Mouse (Mus musculus) stomach, postnatal 0 days (tissue): ENCODE results near the gene Olfr71. TPM values are rescaled to one million over a fixed set of nuclear protein-coding genes. Genes with fewer than 3 reads are reported as not detected.

ENCODE experiments used
- ATAC-seq: fragments of 200-750 bp; cut with Nextera tagmentation; 2 replicates; pipeline ENCODE4 v1.8.0; 2017; ENCODE audit not compliant: low FRiP score, low TSS enrichment
- DNase-seq: peaks from one replicate; pipeline ENCODE4 v3.0.0-alpha.2; 2016; ENCODE audit warnings: low spot score
- H3K27ac ChIP-seq: fragments of 300-500 bp; sonication (generic); replicated peaks from 2 replicates; pipeline ENCODE4 v1.5.1; 2014; ENCODE audit warnings: mild to moderate bottlenecking, control low read depth
- H3K27me3 ChIP-seq: fragments of 300-500 bp; sonication (generic); 2 replicates; pipeline ENCODE4 v1.6.1; 2014; ENCODE audit warnings: low read length; ENCODE audit not compliant: control insufficient read depth, insufficient read depth
- H3K36me3 ChIP-seq: fragments of 300-500 bp; sonication (generic); 2 replicates; pipeline ENCODE4 v1.6.1; 2014; ENCODE audit warnings: low read length, mixed read lengths; ENCODE audit not compliant: control insufficient read depth, insufficient read depth
- H3K4me1 ChIP-seq: fragments of 300-500 bp; sonication (generic); replicated peaks from 2 replicates; pipeline ENCODE4 v1.6.1; 2014; ENCODE audit warnings: antibody characterized with exemption; ENCODE audit not compliant: control insufficient read depth, insufficient read depth
- H3K4me2 ChIP-seq: fragments of 300-500 bp; sonication (generic); replicated peaks from 2 replicates; pipeline ENCODE4 v1.6.1; 2014; ENCODE audit warnings: low read depth, mild to moderate bottlenecking, control low read depth, moderate library complexity
- H3K4me3 ChIP-seq: fragments of 300-500 bp; sonication (generic); 2 replicates; pipeline ENCODE4 v1.5.1; 2014; ENCODE audit warnings: low read depth, low read length, control low read depth
- H3K9ac ChIP-seq: fragments of 300-500 bp; sonication (generic); 2 replicates; pipeline ENCODE4 v1.6.1; 2014; ENCODE audit warnings: mild to moderate bottlenecking, low read length, control low read depth, mixed read lengths
- H3K9me3 ChIP-seq: fragments of 300-500 bp; sonication (generic); 2 replicates; pipeline ENCODE4 v1.6.1; 2016; ENCODE audit warnings: low read length; ENCODE audit not compliant: control insufficient read depth
- CTCF ChIP-seq: IDR thresholded peaks from 2 replicates; pipeline ENCODE4 v1.5.1; 2016; ENCODE audit warnings: antibody characterized with exemption, low read depth, mild to moderate bottlenecking, moderate library complexity
- EP300 ChIP-seq: optimal IDR thresholded peaks from 2 replicates; pipeline ENCODE3; 2016; ENCODE audit warnings: antibody characterized with exemption
- WGBS: fragments of 180-500 bp; shearing (Covaris S2); extraction: QIAGEN DNeasy Blood & Tissue Kit; methylation state at CpG from one replicate; pipeline ENCODE4 v1.1.7; 2014; 5-methylcytosine and 5-hydroxymethylcytosine counted together
- polyA plus RNA-seq: library from polyadenylated mRNA; unstranded; fragments of >200 nt; fragmentation: Nextera tagmentation; extraction: Ambion mirVana; gene quantifications from 2 replicates; pipeline ENCODE4 v1.2.1, GENCODE M21; 2015

Olfr71 gene
- polyA plus RNA-seq, 1 experiment from 2014 or later: not detected

- ATAC-seq (no peak), DNase-seq (no peak)
- H3K4me1 ChIP-seq: peaks cover 20% of the 10 kb centered on the region
- no peak overlapping the region for H3K4me3 ChIP-seq
- H3K9ac ChIP-seq: no peak overlapping the region
- H3K36me3 ChIP-seq: no peaks in the 10 kb centered on the region
- H3K4me2 ChIP-seq: peak overlapping the region; percentile 14; the same call in 1 of the 2 replicates
- WGBS: 40% methylated on average over 12 of the region's 12 CpGs
- TF ChIP-seq CTCF: no peak
- no peak for TF ChIP-seq EP300
- H3K27ac ChIP-seq: peak overlapping the region; percentile 98
- H3K27me3 ChIP-seq: no peaks in the 10 kb centered on the region
- no peaks in the 10 kb centered on the region for H3K9me3 ChIP-seq
Observed at GRCm38 (mm10) chr4:43726228-43726993, 16.4 kb upstream of the Olfr71 start.

- DNase-seq (peak; percentile 59), ATAC-seq (no peak)
- no peak overlapping the region for H3K4me3 ChIP-seq
- 26% methylated on average over 1 of the region's 1 CpGs for WGBS
- no peaks in the 10 kb centered on the region for H3K27me3 ChIP-seq
- no peaks in the 10 kb centered on the region for H3K9me3 ChIP-seq
- no peaks in the 10 kb centered on the region for H3K36me3 ChIP-seq
- no peak overlapping the region for H3K9ac ChIP-seq
- peaks cover 20% of the 10 kb centered on the region for H3K4me1 ChIP-seq
- H3K27ac ChIP-seq: no peak overlapping the region
- H3K4me2 ChIP-seq: no peak overlapping the region
- TF ChIP-seq CTCF (peak; percentile 90), EP300 (no peak)
Observed at GRCm38 (mm10) chr4:43724764-43725163, 14.7 kb upstream of the Olfr71 start.

GRCm38 (mm10) chr4:43722191-43722590 is 12.1 kb upstream of the Olfr71 start:
- Histone ChIP-seq H3K9me3 (no peaks in the 10 kb centered on the region), H3K9ac (no peak overlapping the region), H3K4me1 (peaks cover 4% of the 10 kb centered on the region; the same call in 1 of the 2 replicates), H3K4me3 (no peak overlapping the region), H3K4me2 (no peak overlapping the region), H3K27me3 (no peaks in the 10 kb centered on the region), H3K27ac (no peak overlapping the region), H3K36me3 (no peaks in the 10 kb centered on the region)
- no peak for DNase-seq
- 82% methylated on average over 4 of the region's 4 CpGs for WGBS
- TF ChIP-seq EP300 (no peak), CTCF (no peak)
- no peak for ATAC-seq

- H3K27me3 ChIP-seq: no peaks in the 10 kb centered on the region
- H3K4me2 ChIP-seq: no peak overlapping the region
- TF ChIP-seq EP300 (no peak), CTCF (no peak)
- DNase-seq (no peak), ATAC-seq (no peak)
- no peaks in the 10 kb centered on the region for H3K9me3 ChIP-seq
- no peaks in the 10 kb centered on the region for H3K4me1 ChIP-seq
- H3K27ac ChIP-seq: no peak overlapping the region
- no peaks in the 10 kb centered on the region for H3K36me3 ChIP-seq
- H3K9ac ChIP-seq: no peak overlapping the region
- H3K4me3 ChIP-seq: no peak overlapping the region
- 49% methylated on average over 11 of the region's 16 CpGs for WGBS
Observed at GRCm38 (mm10) chr4:43720491-43721228, 10.6 kb upstream of the Olfr71 start.

GRCm38 (mm10) chr4:43713652-43714219 is 3.7 kb upstream of the Olfr71 start:
- H3K9me3 ChIP-seq: no peaks in the 10 kb centered on the region
- ATAC-seq: no peak
- 40% methylated on average over 7 of the region's 7 CpGs for WGBS

More at GRCm38 (mm10) chr4:43713652-43714219, 3.7 kb upstream of the Olfr71 start:
- H3K27ac ChIP-seq: no peak overlapping the region
- no peaks in the 10 kb centered on the region for H3K27me3 ChIP-seq
- H3K9ac ChIP-seq: no peak overlapping the region
- no peak overlapping the region for H3K4me3 ChIP-seq
- H3K36me3 ChIP-seq: no peaks in the 10 kb centered on the region
- DNase-seq: no peak
- no peak for TF ChIP-seq EP300
- no peak for TF ChIP-seq CTCF
- H3K4me2 ChIP-seq: no peak overlapping the region
- no peaks in the 10 kb centered on the region for H3K4me1 ChIP-seq
